Mouse (Mus musculus) adrenal gland, adult (tissue): ENCODE results near the gene Glod4.

Source experiments
- DNase-seq, 2 experiments: peaks; one replicate each; pipeline ENCODE4 v3.0.0; 2022 to 2023; ENCODE audit warnings: low spot score in 1 of 2; ENCODE audit not compliant: inconsistent age in 2 of 2

Gene Glod4

DNA sequence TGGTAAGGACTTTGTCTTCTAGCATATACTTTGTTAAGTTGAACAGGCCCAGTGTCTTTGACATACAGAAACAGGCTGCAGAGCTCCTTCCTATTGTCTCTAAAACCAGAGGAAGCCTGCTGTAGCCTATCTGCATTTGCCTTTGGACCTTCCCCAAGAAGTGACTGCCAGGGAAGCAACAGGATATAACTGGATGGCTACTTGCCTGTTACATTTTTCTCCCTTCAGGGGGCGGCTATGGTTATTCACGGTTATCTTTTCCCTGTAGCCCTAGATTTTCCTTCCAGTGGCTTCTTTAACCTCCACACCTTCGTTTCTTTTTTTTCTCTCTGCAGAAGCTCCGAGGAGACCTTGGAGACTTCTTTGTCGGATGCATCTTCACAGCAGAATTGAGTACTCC is 36.7 kb downstream of the Glod4 start:
- no peak for DNase-seq

DNA sequence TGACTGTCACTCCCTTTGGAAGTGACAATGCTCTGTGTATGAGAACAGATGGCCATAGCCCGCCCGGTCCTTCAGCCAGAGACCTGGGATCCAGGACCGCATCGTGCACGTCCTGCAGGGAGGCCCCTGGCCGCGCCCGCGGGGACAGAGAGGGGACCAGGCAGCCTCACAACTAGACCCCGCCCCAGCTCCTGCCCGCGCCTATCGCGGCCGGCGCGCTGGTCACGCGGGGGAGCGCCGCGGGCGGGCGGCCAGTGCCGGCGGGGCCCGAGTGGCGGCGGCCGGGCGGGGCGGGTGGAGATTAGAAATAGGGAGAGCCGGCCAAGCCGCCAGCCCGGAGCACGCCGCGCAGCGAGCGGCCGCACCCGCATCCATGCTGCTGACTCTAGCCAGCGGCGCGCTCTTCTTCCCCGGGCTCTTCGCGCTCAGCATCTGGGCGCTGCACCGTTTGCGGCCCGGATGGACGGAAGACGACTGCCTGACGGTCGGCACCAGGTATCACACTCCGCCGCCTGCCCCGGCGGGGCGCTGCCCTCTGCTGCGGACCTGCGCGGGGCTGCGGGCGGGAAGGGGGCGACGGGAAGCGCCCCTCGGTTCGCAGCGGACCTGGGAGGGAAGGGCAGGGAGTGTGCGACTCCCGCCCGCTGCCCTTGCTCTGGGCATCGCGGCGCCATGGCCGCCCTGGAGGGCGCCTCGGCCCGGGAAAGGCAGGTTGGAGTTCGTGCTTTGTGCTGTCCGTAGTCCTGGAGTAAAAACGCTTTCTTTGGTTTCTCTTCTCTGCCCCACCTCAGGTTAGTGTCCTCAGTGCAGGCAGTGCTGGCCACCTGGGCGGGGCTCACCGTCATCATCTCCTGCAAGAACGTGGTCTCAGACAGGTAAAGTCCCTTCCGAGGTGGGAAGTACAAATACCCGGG is 41.5 kb downstream of the Glod4 start:
- peak; percentile 91 to 96 for DNase-seq

DNA sequence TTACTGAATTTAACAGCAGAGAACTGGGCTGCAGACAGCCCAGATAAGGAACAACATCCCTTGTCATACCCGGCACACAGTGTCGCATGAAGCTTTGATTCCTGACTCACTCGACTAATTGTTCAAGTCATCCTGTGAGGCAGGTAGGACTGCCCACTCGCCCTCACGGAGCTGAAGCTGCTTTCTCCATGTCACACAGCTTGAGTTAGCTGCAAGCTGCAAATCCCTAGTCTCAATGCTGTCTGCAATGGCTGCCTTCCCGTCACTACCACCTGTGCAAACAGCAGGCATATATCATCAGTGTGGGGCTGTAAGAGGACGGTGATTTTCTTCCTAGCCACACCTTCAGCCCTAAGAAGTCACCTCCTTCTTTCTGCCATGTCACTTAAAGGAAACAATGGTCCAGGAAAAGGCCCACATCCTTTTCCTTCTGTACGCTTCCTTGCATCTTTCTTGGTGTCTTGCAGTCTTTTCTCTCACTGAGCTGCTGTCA is 46.5 kb downstream of the Glod4 start:
- DNase-seq = no peak

DNA sequence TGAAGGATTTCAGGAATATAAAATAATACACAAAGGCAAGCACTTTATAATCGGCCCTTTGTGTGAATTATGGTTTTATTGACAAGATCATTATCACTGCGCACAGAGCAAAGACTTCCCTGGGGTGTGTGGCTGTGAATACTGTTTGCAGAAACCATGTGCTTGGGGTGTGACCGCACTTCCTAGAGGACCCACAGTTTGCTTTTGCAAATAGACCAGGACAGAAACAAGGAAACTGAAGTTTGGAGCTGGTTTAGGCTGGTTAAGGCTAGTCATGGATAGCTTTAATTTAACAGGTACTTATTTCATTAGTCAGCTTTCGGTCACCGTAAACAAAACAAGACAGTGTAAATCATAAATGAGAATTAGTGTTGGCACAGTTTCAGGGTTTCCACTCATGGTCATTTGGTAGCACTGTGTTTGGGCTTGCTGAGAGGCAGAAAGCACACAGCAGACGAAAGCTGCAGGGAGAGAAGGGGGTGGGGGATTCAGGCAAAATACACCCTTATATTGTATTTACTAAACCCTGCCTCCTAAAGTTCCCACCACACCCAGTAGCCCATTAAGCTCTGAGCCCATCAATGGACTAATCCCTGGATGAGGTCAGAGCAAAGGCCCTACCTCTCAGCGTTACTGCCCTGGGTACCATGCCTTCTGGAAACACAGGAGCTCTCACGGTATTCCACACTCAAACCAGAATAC is 47.1 kb downstream of the Glod4 start:
- DNase-seq = peak in 1 of 2 experiments; percentile 58

DNA sequence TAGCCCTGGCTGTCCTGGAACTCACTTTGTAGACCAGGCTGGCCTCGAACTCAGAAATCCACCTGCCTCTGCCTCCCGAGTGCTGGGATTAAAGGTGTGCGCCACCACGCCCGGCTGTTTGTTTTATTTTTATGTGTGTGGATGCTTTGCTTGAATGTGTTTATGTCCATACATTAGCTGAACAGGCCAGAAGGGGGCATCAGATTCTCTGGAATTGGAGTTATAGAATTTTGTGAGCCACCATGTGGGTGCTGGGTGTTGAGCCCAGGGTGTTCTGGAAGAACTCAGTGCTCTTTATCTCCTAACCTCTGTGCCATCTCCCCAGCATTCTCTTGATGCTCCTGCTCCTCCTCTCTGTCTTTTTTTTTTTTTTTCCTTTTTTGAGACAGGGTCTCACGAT is 56.6 kb downstream of the Glod4 start:
- DNase-seq = no peak

DNA sequence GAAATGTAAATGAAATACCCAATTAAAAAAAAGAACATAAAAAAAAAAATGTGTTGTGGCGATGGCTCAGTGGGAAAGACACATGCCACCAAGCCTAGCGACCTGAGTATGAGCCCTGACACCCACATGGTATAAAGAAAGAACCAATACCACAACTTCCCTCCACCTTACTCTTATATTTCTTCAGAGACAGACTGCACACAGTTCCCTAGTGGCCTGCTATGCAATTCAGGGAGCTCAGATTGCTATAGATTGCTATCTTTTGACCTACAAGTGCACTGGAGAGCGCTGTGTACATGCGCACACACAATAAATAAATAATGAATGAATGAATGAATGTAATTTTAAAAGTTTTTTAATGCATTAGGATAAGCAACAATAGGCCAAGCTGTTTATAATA is 59.8 kb downstream of the Glod4 start:
- DNase-seq = no peak

DNA sequence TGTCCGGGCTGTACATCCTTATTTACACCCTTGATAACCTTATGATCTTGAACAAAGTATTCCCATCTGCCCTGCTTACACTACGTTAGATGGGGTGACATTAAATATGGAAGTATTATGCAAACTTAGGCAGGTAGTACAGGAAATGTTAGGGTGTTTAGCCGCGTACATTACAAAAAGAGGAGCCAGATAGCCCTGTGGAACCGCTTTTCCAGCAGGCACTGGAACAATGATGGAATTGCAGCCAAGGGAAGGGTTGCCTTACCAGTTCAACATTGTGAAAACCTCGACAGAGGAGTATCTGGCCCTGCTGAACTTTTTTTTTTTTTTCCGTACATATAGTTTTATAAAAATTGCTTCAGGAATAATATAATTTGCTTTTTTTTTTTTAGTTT is 63.4 kb downstream of the Glod4 start:
- no peak for DNase-seq

DNA sequence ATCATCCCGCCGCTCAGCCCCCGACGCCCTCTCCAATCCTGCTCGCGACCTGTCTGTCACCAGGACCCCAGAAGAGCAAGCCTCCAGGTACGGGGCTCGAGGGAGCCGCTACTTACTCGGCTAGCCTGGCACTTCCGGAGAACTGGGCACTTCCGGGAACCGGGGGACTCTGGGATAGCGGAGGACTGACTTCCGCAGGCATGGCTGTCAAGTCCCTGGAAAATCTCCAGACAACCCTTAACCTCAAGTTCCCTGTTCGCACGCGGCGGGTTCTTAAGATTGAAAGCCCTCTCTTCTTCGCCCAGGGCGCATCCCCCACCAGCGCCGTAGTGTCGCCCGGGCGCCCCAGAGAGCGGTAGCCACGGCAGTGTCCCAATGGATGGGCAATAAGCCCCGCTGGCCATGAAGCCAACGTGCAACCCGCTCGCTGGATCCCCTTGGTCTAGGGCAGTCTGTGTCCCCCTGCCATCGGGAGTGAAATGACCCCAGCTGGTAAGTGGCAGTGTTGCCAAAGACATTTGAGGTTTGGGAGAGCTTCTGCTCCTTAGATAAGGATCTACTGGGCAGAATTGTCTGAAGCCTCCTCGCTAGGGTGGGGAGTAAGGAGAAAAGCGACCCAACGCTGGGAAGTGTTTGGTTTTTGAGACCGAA is 63.9 kb downstream of the Glod4 start, which contains the start of the genes Vps53 and Fam57a:
Vps53 (minus strand) TSS at position 153 of the 651 bp plus-strand sequence.
Fam57a (plus strand) TSS at position 177 of the 651 bp plus-strand sequence.
- DNase-seq = peak; percentile 91 to 98

DNA sequence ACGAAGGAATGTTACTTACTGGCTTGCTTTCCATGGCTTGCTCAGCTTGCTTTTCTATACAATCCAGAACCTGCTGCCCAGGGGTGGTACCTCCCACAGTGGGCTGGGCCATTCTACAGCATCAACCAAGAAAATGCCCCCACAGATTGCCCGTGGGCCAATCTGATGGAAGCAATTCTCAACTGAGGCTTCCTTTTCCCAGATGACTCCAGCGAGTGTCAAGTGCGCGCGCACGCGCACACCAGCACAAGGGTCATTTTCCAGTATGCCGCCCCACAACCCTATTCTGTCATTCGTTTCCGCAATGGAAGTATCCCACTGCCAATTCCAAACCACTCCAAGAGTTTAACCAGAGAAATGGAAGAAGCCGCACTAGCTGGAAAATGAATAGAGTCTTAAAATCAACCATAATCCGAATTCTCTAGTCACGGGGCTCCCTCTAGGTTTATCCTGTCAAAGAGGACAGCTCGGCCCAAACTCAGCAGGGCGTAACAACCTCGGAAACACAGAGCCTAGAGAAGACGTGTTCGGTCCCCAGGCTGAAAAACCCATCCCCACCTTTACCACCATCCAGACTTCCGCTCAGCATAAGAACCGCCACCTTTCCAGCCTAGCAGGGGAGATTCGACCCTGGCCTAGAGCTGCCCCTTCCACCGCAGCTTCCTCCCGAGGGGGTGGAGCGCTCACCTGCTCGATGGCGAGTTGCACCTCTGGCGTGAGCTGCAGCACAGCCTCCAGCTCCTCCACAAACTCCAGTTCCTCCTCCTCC is 64.6 kb downstream of the Glod4 start:
- peak in 1 of 2 experiments; percentile 39 for DNase-seq

DNA sequence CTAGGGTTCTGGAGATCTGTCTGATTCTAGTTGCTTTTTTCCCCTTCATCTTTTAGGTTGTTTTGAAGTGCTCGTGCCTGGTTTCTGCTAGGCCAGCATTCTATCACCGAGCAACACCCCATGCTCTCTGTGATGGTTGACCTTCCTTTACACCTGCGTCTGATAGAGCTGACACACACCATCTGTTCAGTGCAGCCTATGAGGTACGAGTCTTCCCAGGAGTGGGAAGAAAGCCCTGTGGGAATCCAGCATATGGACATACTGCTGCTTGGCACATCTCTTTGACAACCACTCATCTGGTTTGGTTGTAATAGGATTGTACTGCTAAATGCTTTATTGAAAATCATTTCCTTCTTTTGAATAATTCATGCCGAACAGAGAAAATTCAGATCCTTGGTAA is 73.3 kb downstream of the Glod4 start:
- no peak for DNase-seq

DNA sequence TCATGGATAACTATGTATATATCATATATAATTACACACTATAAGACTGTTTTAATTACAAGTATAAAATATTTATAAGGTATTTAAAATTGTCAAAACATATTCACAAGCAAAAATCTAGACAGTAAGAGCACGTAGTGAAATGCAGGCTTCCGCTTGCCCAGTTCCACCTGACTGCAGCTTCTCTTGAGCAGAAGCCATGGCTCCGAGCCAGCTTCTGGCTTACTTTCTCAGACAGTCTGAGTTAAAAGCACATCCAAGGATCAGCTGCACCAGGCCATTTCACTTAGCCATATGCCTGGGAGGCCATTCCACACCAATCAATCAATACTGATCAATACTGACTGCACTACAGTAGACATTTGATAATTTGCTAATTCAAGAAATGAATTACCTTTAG is 74.5 kb downstream of the Glod4 start:
- no peak for DNase-seq

DNA sequence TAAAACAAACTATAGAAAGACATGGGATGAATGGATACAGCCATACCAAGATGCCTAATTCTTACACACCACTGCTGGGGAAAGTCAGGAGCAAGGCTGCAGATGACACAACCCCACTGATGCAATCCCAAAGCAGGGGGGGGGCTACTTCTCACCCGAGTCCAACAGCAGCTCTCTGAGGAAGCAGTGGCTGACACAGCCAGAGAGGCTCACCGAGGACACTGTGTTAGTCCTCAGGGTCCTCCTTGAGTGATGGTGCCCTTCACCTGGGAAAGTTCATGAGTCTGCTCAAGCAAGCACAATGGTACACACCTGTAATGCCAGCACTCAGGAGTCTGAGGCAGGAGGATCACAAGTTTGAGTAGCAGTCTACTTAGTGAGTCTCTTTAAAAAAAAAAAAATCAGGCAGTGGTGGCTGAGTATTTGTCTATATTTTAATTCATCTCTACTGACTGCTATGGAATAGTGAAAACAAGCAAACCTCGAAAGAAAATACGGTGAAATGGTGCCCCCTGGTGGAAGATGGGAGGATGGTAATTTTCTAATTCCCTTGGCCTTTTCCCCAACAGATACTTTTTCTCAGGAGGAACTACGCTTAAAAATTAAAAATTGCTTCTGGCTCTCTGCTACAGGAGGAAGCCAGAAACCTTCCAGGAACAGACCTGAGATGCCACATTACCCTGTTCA is 76.3 kb downstream of the Glod4 start:
- peak; percentile 88 to 95 for DNase-seq

DNA sequence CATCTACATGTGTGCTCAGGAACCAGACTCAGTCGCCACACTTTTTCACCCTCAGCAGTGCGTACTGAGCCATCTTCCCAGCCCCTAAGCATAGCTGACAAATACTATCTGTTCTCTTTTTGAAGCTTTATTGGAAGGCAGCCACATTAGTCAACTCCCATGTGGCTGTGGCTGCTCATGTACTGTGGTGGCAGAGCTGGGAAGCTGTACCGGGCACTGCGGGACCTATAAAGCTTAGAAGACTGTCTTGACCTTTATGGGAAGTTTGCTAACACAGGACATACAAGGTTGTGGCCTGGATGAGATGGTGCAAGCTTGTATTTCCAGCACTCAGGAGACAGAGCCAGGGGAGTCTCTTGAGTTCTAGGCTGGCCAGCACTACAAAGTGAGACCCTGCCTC is 76.9 kb downstream of the Glod4 start:
- peak; percentile 67 to 79 for DNase-seq

DNA sequence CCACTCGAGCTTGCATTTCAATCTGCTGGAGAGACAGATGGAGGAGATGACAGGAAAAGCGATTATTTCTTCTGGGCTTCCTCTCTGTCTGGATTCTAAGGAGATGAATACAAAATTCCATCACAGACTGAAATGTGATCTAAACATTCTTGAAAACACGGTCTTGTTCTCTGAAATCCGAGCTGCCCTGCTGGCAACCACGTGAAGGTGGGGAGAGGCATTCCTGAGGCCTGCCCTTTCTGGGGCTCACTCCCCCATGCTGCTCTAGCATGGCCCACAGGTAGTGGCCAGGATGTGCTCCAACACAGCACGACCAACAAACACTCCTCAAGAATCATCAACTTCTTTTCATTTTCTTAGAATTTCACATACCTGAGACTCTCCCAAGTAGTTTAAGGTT is 83.3 kb downstream of the Glod4 start:
- DNase-seq = no peak

DNA sequence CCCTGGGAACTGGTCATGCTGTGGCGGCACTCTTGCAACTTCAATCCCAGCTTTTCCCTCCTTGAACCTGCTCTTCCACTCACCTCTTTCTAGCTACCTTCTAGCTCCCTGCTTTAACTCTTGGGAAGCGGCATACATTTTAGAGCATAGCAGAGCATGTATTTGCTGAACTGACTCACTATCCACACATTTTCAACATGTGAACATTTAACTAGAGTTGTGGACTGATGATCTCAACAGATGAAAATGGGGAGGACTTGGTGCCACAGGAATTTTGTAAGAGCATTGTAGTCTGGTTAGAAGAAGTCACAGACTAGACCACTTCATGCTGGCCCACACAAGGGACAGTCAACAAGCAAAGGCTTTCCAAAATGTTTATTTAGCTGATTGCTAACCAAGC is 85.2 kb downstream of the Glod4 start:
- DNase-seq = no peak

DNA sequence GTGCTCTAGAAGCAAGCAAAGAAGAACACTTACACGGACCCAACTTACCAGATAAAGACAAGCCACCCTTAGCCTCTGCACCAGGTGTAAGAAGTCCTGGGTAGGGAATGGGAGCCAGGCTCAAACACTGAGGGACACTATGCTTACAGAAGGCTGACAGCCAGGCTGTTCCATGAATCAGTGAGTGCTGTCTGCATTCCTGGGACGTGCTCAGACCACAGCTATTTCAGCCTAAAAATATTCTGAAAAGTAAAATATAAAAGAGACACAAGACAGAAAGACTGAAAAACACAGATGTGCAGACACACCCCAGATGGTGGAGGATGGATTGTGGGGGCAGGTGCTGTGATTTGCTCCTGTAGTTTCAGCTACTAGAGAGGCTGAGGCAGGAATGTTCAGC is 88.7 kb downstream of the Glod4 start:
- DNase-seq = no peak

DNA sequence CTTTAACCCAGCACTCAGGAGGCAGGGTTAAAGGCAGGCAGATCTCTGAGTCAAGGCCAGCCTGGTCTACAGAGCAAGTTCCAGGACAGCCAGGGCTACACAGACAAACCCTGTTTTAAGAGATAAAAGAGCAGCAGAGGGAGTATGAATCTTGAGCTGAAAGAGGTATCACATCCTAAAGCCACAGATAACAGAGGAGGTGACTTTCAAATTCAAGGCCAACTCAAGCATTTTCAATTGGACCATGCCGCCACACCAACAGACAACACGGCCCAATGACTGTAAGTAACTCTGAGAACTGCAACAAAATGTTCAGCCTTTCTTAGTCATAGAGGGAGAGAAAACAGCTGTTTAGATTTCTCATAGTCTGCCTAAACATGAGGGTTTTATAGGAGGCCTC is 89.3 kb downstream of the Glod4 start:
- no peak for DNase-seq

DNA sequence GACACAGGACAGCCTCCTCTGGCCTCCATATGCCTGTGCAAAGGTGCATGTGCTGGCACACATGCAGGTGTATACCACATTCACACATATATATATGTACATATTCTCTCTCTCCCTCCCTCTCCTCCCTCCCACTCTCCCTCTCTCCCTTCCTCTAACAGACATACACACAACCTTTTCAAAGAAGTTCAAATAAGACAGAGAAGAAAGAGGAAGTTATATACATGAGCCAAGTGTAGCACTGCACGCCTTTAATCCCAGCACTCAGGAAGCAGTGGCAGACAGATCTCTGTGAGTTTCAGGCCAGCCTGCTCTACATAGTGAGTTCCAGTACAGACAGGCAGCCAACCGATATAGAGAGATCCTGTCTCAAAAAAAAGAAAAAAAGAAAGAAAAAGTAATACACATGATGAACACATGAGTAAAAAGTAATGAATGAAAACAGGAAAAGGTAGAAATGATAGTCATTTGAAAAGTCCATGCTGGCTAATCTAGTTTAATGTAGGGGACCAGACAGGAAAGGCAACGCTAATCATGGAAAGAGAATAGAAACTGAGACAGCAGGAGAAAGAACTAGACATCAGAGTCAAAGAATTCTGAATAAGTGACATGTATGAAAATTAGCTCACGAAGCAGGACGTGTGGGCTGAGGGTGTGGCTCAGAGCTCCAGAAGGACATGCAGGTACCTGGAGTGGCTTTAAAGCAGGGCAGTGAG is 90.1 kb downstream of the Glod4 start:
- DNase-seq = no peak

DNA sequence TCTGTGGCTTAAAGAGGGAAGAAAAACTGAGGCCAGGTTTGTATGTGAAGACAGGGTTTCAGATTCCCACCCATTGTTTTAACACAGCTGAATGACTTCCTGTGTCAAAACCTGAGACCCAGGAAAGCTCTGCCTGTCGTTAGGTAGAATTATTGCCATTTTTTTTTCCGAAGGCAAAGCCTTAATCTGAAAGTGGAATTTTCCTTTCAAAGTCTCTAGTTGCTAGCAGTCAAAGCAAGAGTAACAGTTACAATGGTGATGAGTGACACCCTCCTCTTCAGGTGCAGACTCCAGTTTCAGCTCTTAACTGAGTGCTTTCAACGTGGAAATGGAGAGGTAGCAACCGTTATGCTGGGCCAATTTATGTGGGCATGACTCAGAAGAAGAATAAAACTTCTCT is 92.5 kb downstream of the Glod4 start:
- DNase-seq = no peak
